Mouse (Mus musculus) neural tube, embryonic 15.5 days (tissue): Measurements from ENCODE around the gene Rbfox3. TPM values are rescaled to one million over a fixed set of nuclear protein-coding genes. Genes with fewer than 3 reads are reported as not detected.

ENCODE experiments used
- microRNA-seq: library from miRNA; unstranded; fragments of <30 nt; microRNA quantifications from one replicate; pipeline ENCODE4, GENCODE M21; 2017
- polyA plus RNA-seq: library from polyadenylated mRNA; unstranded; fragments of >200 nt; fragmentation: Nextera tagmentation; extraction: Ambion mirVana; gene quantifications from 2 replicates; pipeline ENCODE4 v1.2.1, GENCODE M21; 2015

Gene Rbfox3
- polyA plus RNA-seq, 1 experiment from 2014 or later: 99.8 TPM

Small RNA genes lying within 50 kb of the gene (microRNA-seq; reads per million reads assigned to microRNA genes)
- gene Gm25040: not detected

Other genes with a start within 250 kb of the Rbfox3 start
- not detected in 2 replicates for gene Enpp7, start 76.6 kb upstream of the Rbfox3 start, polyA plus RNA-seq
- 8.3 and 13.3 TPM in 2 replicates for gene Cbx2, start 111.4 kb upstream of the Rbfox3 start, polyA plus RNA-seq
- gene Cbx8, start 129.4 kb upstream of the Rbfox3 start, polyA plus RNA-seq: 7.2 and 7.3 TPM in 2 replicates
- gene Cbx4, start 174.6 kb upstream of the Rbfox3 start, polyA plus RNA-seq: 20.2 and 24.2 TPM in 2 replicates